Mouse (Mus musculus) intestine, embryonic 15.5 days (tissue): ENCODE results near the gene Ppm1m. TPM values are rescaled to one million over a fixed set of nuclear protein-coding genes. Genes with fewer than 3 reads are reported as not detected.

Experiments used
- ATAC-seq: fragments of 200-750 bp; cut with Nextera tagmentation; 2 replicates; pipeline ENCODE4 v1.8.0; 2017; ENCODE audit warnings: moderate TSS enrichment, moderate library complexity
- H3K27ac ChIP-seq: fragments of 300-500 bp; sonication (generic); 2 replicates; pipeline ENCODE4 v1.5.1; 2015; ENCODE audit warnings: mild to moderate bottlenecking, inconsistent platforms
- H3K27me3 ChIP-seq: fragments of 300-500 bp; sonication (generic); replicated peaks from 2 replicates; pipeline ENCODE4 v1.6.1; 2015; ENCODE audit warnings: inconsistent platforms
- H3K36me3 ChIP-seq: fragments of 300-500 bp; sonication (generic); 2 replicates; pipeline ENCODE4 v1.6.1; 2015; ENCODE audit warnings: inconsistent platforms
- H3K4me1 ChIP-seq: fragments of 300-500 bp; sonication (generic); replicated peaks from 2 replicates; pipeline ENCODE4 v1.6.1; 2015; ENCODE audit warnings: inconsistent platforms
- H3K4me2 ChIP-seq: fragments of 300-500 bp; sonication (generic); replicated peaks from 2 replicates; pipeline ENCODE4 v1.6.1; 2015; ENCODE audit warnings: mild to moderate bottlenecking, inconsistent platforms
- H3K4me3 ChIP-seq: fragments of 300-500 bp; sonication (generic); replicated peaks from 2 replicates; pipeline ENCODE4 v1.5.1; 2015; ENCODE audit warnings: inconsistent platforms
- H3K9ac ChIP-seq: fragments of 300-500 bp; sonication (generic); 2 replicates; pipeline ENCODE4 v1.6.1; 2015; ENCODE audit warnings: inconsistent platforms
- H3K9me3 ChIP-seq: fragments of 300-500 bp; sonication (generic); 2 replicates; pipeline ENCODE4 v1.6.1; 2016; ENCODE audit warnings: inconsistent platforms
- WGBS: fragments of 180-500 bp; shearing (Covaris S2); methylation state at CpG from one replicate; pipeline ENCODE4 v1.1.7; 2015; 5-methylcytosine and 5-hydroxymethylcytosine counted together
- polyA plus RNA-seq: library from polyadenylated mRNA; unstranded; fragments of >200 nt; fragmentation: Nextera tagmentation; extraction: Ambion mirVana; gene quantifications from 2 replicates; pipeline ENCODE4 v1.2.1, GENCODE M21; 2015

The Ppm1m gene
- polyA plus RNA-seq, 1 experiment from 2014 or later: 31.7 TPM

DNA sequence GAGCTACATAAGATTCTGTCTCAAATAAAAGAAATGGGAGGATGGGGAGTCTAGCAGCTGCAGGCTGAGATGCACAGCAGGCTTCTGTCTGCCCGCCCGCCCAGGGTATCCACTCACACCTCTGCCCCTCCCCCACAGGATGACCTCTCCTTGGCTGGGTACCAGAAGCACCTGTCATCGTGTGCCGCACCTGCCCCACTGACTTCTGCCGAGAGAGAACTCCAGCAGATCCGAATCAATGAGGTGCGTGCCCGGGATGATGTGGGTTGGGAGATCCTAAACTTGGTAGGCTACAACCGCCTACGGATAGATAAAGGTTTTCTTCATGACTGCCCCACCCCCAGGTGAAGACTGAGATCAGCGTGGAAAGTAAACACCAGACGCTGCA is 13.0 kb upstream of the Ppm1m start:
- H3K9me3 ChIP-seq: no peaks in the 10 kb centered on the region
- ATAC-seq: 0 out of 2 replicates have a peak, but pooled peaks have one; percentile 19
- H3K4me2 ChIP-seq: no peak overlapping the region
- H3K4me1 ChIP-seq: peaks cover 11% of the 10 kb centered on the region; the same call in 1 of the 2 replicates
- no peaks in the 10 kb centered on the region for H3K27me3 ChIP-seq
- peaks cover 17% of the 10 kb centered on the region; the same call in 1 of the 2 replicates for H3K36me3 ChIP-seq
- H3K4me3 ChIP-seq: no peak overlapping the region
- no peak overlapping the region for H3K27ac ChIP-seq
- H3K9ac ChIP-seq: no peak overlapping the region
- WGBS: 73% methylated on average over 12 of the region's 12 CpGs

DNA sequence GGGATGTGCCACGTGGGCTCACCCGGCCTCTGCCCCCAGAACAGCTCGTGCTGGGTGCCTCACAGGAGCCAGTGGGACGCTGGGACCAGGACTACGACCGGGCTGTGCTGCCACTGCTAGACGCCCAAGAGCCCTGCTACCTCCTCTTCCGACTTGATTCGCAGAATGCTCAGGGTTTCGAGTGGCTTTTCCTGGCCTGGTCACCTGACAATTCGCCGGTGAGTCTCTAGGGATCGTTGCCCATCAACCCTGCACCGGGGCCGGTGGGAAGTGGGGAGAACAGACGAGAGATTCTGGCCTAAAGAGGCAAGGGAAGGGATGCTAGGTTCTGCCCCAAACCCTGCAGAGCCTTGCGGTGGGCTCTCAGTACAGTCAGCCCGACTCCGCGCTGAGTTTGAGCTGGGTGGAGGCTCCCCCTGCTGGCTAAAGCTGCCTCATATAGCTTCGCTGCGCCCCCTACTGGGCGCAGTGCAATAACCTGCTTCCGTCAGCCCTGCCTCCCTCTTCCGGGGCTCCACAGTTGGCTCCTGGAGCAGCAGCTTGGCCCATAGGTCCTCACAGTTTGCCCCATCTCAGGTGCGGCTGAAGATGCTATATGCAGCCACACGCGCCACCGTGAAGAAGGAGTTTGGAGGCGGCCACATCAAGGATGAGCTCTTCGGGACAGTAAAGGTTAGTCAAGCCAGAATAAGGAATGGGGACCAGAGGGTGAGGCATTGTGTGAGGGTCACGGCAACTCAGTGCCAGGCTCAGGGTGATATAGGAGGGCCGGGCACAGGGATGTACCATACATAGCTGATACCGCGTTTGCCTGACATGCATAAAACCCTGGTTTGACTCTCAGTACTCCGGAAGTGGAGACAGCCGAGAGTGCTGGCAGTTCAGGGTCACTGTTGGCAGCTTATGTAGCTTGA is 12.4 kb upstream of the Ppm1m start:
- H3K27ac ChIP-seq: no peak overlapping the region
- ATAC-seq: peak; percentile 84

DNA sequence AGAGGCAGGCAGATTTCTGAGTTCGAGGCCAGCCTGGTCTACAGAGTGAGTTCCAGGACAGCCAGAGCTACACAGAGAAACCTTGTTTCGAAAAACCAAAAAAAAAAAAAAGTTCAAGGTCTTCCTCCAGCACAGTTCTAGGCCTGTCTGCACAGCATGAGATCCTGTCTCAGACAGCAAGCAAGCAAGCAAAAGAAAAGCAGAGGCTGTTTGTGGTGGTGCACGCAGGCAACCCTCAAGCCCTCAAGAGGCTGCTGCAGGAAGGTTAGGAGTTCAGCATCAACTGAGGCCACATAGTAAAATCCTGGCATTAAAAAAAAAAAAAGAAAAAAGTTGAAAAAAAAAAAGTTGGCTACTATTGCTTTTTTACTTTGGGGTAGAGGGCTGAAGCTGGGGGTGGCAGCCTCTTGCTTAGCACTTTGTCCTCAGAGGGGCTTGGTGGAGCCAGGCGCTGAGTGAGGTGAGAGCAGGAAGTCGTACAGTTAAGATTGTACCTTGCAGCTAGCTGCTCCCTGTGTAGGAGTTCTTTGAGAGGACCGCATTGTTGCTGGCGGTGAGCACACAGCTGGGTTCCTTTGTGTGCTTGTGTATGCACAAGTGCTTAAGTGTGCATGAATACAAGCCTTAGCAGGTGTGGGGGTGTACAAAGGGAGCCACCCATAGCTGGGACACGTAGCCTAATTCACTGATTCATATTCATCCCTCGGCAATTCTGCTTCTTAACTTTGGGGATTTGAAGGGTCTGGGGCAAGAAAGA is 11.5 kb upstream of the Ppm1m start:
- ATAC-seq: peak; percentile 14
- WGBS: 73% methylated on average over 9 of the region's 9 CpGs
- Histone ChIP-seq H3K36me3 (peaks cover 17% of the 10 kb centered on the region; the same call in 1 of the 2 replicates), H3K4me1 (peaks cover 12% of the 10 kb centered on the region; the same call in 1 of the 2 replicates), H3K27ac (no peak overlapping the region), H3K9ac (peak overlapping the region; percentile 51; the same call in 1 of the 2 replicates), H3K4me2 (peak overlapping the region; percentile 71), H3K4me3 (no peak overlapping the region), H3K27me3 (no peaks in the 10 kb centered on the region), H3K9me3 (no peaks in the 10 kb centered on the region)

More for the DNA sequence above, 12.4 kb upstream of the Ppm1m start:
- Histone ChIP-seq H3K27me3 (no peaks in the 10 kb centered on the region), H3K4me1 (peaks cover 11% of the 10 kb centered on the region; the same call in 1 of the 2 replicates), H3K4me3 (peak overlapping the region; percentile 27), H3K4me2 (peak overlapping the region; percentile 71), H3K9ac (peak overlapping the region; percentile 51; the same call in 1 of the 2 replicates), H3K36me3 (peaks cover 17% of the 10 kb centered on the region; the same call in 1 of the 2 replicates), H3K9me3 (no peaks in the 10 kb centered on the region)
- WGBS: 20% methylated on average over 37 of the region's 37 CpGs

DNA sequence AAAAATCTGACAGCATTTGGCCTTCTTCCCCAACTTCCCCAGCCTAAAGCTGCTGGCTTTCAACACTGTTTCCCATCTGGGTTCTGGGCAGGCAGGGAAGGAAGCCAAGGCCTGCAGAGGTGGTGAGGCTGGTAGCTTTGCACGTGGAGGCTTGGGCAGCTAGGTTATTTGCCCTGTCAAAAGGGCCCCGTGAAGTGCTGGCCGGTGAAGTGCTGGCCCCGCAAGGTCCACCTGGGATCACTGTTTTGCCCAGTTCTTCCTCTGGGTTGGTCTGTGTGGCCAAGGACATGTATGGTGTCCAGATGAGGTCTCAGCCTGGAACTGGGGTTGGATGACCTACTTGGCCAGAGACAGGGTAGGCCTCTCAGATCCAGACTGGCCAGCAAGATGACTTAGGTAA is 10.4 kb upstream of the Ppm1m start:
- Histone ChIP-seq H3K9ac (no peak overlapping the region), H3K4me1 (peaks cover 16% of the 10 kb centered on the region), H3K27ac (no peak overlapping the region), H3K36me3 (peaks cover 15% of the 10 kb centered on the region; the same call in 1 of the 2 replicates), H3K27me3 (no peaks in the 10 kb centered on the region), H3K4me2 (no peak overlapping the region), H3K4me3 (no peak overlapping the region), H3K9me3 (no peaks in the 10 kb centered on the region)
- WGBS: 91% methylated on average over 4 of the region's 4 CpGs
- ATAC-seq: no peak

GRCm38 (mm10) chr9:106208181-106208580 is 8.6 kb upstream of the Ppm1m start:
- no peak overlapping the region for H3K4me3 ChIP-seq
- H3K36me3 ChIP-seq: peaks cover 5% of the 10 kb centered on the region; the same call in 1 of the 2 replicates
- no peaks in the 10 kb centered on the region for H3K27me3 ChIP-seq
- peaks cover 30% of the 10 kb centered on the region for H3K4me1 ChIP-seq
- no peak overlapping the region for H3K27ac ChIP-seq
- no peak overlapping the region for H3K9ac ChIP-seq
- no peak for ATAC-seq
- H3K9me3 ChIP-seq: no peaks in the 10 kb centered on the region
- WGBS: 80% methylated on average over 5 of the region's 5 CpGs
- H3K4me2 ChIP-seq: no peak overlapping the region

DNA sequence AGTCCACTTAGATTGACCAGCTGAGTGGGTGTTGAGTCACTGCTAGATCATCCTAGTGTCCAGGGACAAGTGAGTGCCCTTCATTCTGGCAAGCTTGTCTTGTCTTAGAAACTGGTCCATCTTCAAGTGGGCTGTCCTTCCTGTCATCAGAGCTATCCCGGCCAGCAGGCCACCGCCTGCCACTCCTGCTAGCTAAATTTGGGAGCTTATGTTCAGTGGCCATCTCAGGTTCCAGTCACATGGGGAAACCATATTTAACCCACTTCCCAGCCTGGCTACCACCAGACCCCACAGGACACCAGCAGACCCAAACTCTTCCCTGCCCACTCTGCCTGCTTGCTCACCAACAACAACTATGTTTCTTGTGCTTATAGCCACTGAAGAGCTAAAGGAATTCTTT is 7.0 kb upstream of the Ppm1m start:
- Histone ChIP-seq H3K9me3 (no peaks in the 10 kb centered on the region), H3K27ac (no peak overlapping the region), H3K9ac (no peak overlapping the region), H3K36me3 (no peaks in the 10 kb centered on the region), H3K4me1 (peaks cover 27% of the 10 kb centered on the region), H3K27me3 (no peaks in the 10 kb centered on the region), H3K4me2 (no peak overlapping the region), H3K4me3 (no peak overlapping the region)
- WGBS: 89% methylated on average over 2 of the region's 2 CpGs
- ATAC-seq: no peak

GRCm38 (mm10) chr9:106205713-106206290 is 6.3 kb upstream of the Ppm1m start:
- ATAC-seq: no peak
- peaks cover 22% of the 10 kb centered on the region for H3K4me1 ChIP-seq
- no peaks in the 10 kb centered on the region for H3K9me3 ChIP-seq
- H3K27ac ChIP-seq: no peak overlapping the region
- H3K27me3 ChIP-seq: no peaks in the 10 kb centered on the region
- H3K4me2 ChIP-seq: no peak overlapping the region
- WGBS: 76% methylated on average over 7 of the region's 7 CpGs
- no peaks in the 10 kb centered on the region for H3K36me3 ChIP-seq
- H3K4me3 ChIP-seq: no peak overlapping the region
- H3K9ac ChIP-seq: no peak overlapping the region

DNA sequence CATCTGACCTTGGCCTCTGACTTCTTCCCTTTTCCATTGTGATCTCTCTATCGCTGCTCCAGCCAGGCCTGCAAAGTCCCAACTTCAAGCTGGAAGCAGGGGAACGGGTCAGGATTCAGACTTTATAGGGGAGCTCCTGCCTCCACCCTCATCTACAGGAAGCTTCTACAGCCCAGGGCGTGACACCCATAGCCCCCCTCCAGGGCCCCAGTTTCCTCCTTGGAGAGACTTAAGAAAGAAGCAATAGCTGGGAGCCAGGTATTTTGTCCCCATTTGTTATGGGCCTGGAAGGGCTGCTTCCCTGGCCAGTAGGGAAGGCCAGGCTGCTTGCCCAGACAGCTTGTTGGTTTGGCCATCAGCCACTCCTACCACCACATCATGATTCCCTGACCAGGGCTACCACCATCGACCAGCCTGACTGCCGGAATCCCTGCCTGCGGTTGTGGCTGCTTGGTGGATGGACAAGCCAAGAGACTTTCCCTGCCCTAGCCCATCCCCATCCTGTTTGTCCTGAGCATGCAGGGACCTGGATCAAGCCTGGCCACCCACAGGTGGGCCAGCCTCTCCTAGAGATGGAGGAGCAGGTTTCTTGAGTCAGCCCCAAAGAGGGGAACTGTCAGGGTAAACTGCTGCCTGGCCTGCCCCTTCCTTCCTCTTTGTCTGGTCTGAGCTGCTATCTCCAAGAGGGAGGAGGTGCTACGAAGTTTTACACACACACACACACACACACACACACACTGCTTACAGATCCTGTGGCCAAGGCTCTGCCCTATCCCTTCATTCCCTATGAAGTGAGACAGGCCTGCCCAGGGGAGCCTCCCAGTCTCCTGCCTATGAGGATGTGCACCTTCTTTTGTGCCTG is 4.7 kb upstream of the Ppm1m start:
- no peaks in the 10 kb centered on the region for H3K27me3 ChIP-seq
- no peaks in the 10 kb centered on the region for H3K36me3 ChIP-seq
- no peak overlapping the region for H3K27ac ChIP-seq
- 62% methylated on average over 7 of the region's 7 CpGs for WGBS
- no peaks in the 10 kb centered on the region for H3K9me3 ChIP-seq
- peak overlapping the region; percentile 66 for H3K4me2 ChIP-seq
- ATAC-seq: no peak
- peak overlapping the region; percentile 64 for H3K4me3 ChIP-seq
- peaks cover 29% of the 10 kb centered on the region for H3K4me1 ChIP-seq
- H3K9ac ChIP-seq: peak overlapping the region; percentile 68; the same call in 1 of the 2 replicates

GRCm38 (mm10) chr9:106202819-106203636 is 3.5 kb upstream of the Ppm1m start, which contains the start of gene Twf2:
Gene Twf2, plus strand, starts transcription at chr9:106203108.
- H3K27ac ChIP-seq: peak within 1 kb of the TSS; percentile 70
- peak within 1 kb of the TSS; percentile 68 for H3K9ac ChIP-seq
- peak within 1 kb of the TSS; percentile 66 for H3K4me2 ChIP-seq
- no peaks in the 10 kb centered on the region for H3K27me3 ChIP-seq
- H3K4me1 ChIP-seq: peaks cover 35% of the 10 kb centered on the region
- H3K4me3 ChIP-seq: peak within 1 kb of the TSS; percentile 64
- H3K36me3 ChIP-seq: no peaks in the 10 kb centered on the region
- peak; percentile 92 for ATAC-seq
- no peaks in the 10 kb centered on the region for H3K9me3 ChIP-seq
- WGBS: under 1% methylated on average over 61 of the region's 61 CpGs

DNA sequence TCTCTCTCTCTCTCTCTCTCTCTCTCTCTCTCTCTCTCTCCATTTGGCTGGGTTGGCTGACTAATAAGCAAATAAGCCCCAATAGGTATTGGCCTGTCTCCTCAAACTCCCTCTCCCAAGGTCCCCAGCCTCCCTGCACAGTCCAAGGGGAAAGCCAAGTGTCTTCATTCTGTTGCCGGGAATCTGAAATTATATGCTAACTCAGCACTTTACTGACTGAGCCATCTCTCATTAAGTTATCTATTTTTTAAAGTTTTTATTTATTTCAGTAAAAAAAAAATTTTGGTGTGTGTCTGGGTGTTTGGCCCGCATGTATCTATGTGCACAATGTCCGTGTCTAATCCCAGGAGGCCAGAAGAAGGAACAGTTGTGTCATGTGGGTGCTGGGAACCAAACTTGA is 2.3 kb upstream of the Ppm1m start:
- no peak overlapping the region for H3K4me2 ChIP-seq
- peak overlapping the region; percentile 64 for H3K4me3 ChIP-seq
- H3K4me1 ChIP-seq: peaks cover 39% of the 10 kb centered on the region
- H3K36me3 ChIP-seq: no peaks in the 10 kb centered on the region
- H3K27ac ChIP-seq: no peak overlapping the region
- H3K27me3 ChIP-seq: no peaks in the 10 kb centered on the region
- ATAC-seq: no peak
- H3K9ac ChIP-seq: no peak overlapping the region
- WGBS: 79% methylated on average over 3 of the region's 3 CpGs
- H3K9me3 ChIP-seq: no peaks in the 10 kb centered on the region
